In genomic region chr6:34525499-34525924, GRCm38 (mm10) we compare ENCODE assay signal across 25 mouse cellular contexts. TPM values are rescaled to one million over a fixed set of nuclear protein-coding genes. Genes with fewer than 3 reads are reported as not detected.
DNase-seq lines count a peak whose midpoint lies in the region; ATAC-seq and TF ChIP-seq lines count a peak whose summit lies in the region.
"Had no signal": no experiment of that assay in that cellular context is flagged by ENCODE, and none has a peak within 500 bp of the region (broad histone marks: within the 10 kb centered on the region; RNA-seq: fewer than 3 reads in every experiment).

No protein-coding gene starts in this region.

- H3K36me3 ChIP-seq in heart, embryonic 11.5 days (ENCODE audit: control insufficient read depth, insufficient read depth, low read length), result no peaks in the 10 kb centered on the region
- H3K36me3 ChIP-seq in stomach, embryonic 15.5 days, result no peaks in the 10 kb centered on the region
- no peaks in the 10 kb centered on the region for H3K36me3 ChIP-seq in stomach, postnatal 0 days (ENCODE audit: control insufficient read depth, insufficient read depth, low read length)
- no peaks in the 10 kb centered on the region for H3K36me3 ChIP-seq in liver, embryonic 14.5 days (replicated peaks; ENCODE audit: control insufficient read depth, insufficient read depth, low read depth)
- H3K36me3 ChIP-seq: limb, embryonic 12.5 days; midbrain, embryonic 15.5 days; neural tube, embryonic 15.5 days had no signal

- WGBS in heart, embryonic 11.5 days (ENCODE audit: insufficient replicate concordance), result 68% methylated on average over 1 of the region's 1 CpGs
- WGBS in stomach, embryonic 15.5 days, result 83% methylated on average over 1 of the region's 1 CpGs
- WGBS in stomach, postnatal 0 days, result 100% methylated on average over 1 of the region's 1 CpGs
- 40% methylated on average over 1 of the region's 1 CpGs for WGBS in liver, embryonic 14.5 days (ENCODE audit: insufficient replicate concordance)
- WGBS in cerebellum, adult 2 months, result 84% methylated on average over 1 of the region's 1 CpGs

- no peaks in the 10 kb centered on the region for H3K27me3 ChIP-seq in heart, embryonic 11.5 days (ENCODE audit: control insufficient read depth, insufficient read depth, low read length)
- H3K27me3 ChIP-seq in stomach, embryonic 15.5 days (replicated peaks), result no peaks in the 10 kb centered on the region
- H3K27me3 ChIP-seq in stomach, postnatal 0 days (ENCODE audit: control insufficient read depth, insufficient read depth, low read length), result no peaks in the 10 kb centered on the region
- no peaks in the 10 kb centered on the region for H3K27me3 ChIP-seq in liver, embryonic 14.5 days (ENCODE audit: control insufficient read depth, insufficient read depth, low read length)
- no peaks in the 10 kb centered on the region for H3K27me3 ChIP-seq in cerebellum, adult 2 months (ENCODE audit: control insufficient read depth, insufficient read depth, low read length)
- H3K27me3 ChIP-seq: limb, embryonic 12.5 days; midbrain, embryonic 15.5 days; neural tube, embryonic 15.5 days had no signal

- ATAC-seq in heart, embryonic 11.5 days (replicated peaks; ENCODE audit: insufficient number of reproducible peaks, low FRiP score, low TSS enrichment), result peak; percentile 73
- ATAC-seq in stomach, embryonic 15.5 days (ENCODE audit: insufficient read depth, low FRiP score, low read depth), result peak; percentile 23; the same call in 1 of the 2 replicates
- ATAC-seq in stomach, postnatal 0 days (ENCODE audit: low FRiP score, low TSS enrichment), result no peak
- ATAC-seq in liver, embryonic 14.5 days (ENCODE audit: insufficient read depth), result peak; percentile 70
- ATAC-seq: forebrain, embryonic 16.5 days; hindbrain, embryonic 16.5 days; midbrain, embryonic 15.5 days had no signal

- H3K4me1 ChIP-seq in heart, embryonic 11.5 days (ENCODE audit: control insufficient read depth, insufficient read depth, low read length), result peaks cover 5% of the 10 kb centered on the region; the same call in 1 of the 2 replicates
- H3K4me1 ChIP-seq in stomach, embryonic 15.5 days, result 0 out of 2 replicates have a peak, but pooled peaks cover 8% of the 10 kb centered on the region
- 0 out of 2 replicates have a peak, but pooled peaks cover 5% of the 10 kb centered on the region for H3K4me1 ChIP-seq in stomach, postnatal 0 days (replicated peaks; ENCODE audit: control insufficient read depth, insufficient read depth)
- H3K4me1 ChIP-seq in liver, embryonic 14.5 days (replicated peaks; ENCODE audit: control insufficient read depth in 2 of 2, insufficient read depth in 2 of 2, low read length in 1 of 2), result peaks cover 26 to 42% of the 10 kb centered on the region in 2 experiments
- no peaks in the 10 kb centered on the region for H3K4me1 ChIP-seq in cerebellum, adult 2 months (ENCODE audit: control insufficient read depth, insufficient read depth, low read length)
- H3K4me1 ChIP-seq: midbrain, embryonic 15.5 days; neural tube, embryonic 15.5 days had no signal

- H3K4me3 ChIP-seq in heart, embryonic 11.5 days (ENCODE audit: low read depth, low read length), result no peak overlapping the region
- no peak overlapping the region for H3K4me3 ChIP-seq in stomach, embryonic 15.5 days (replicated peaks)
- H3K4me3 ChIP-seq in stomach, postnatal 0 days (ENCODE audit: low read depth, low read length), result no peak overlapping the region
- H3K4me3 ChIP-seq in liver, embryonic 14.5 days (ENCODE audit: insufficient read depth in 1 of 2, low read depth in 2 of 2, low read length in 2 of 2), result no peak overlapping the region
- H3K4me3 ChIP-seq in cerebellum, adult 2 months (replicated peaks; ENCODE audit: insufficient read depth, low read depth, low read length), result no peak overlapping the region
- H3K4me3 ChIP-seq: erythroblast, embryonic 14.5 days; limb, embryonic 12.5 days; midbrain, embryonic 15.5 days; neural tube, embryonic 15.5 days had no signal

- no peak overlapping the region for H3K4me2 ChIP-seq in heart, embryonic 11.5 days
- H3K4me2 ChIP-seq in stomach, embryonic 15.5 days, result no peak overlapping the region
- H3K4me2 ChIP-seq in stomach, postnatal 0 days (replicated peaks; ENCODE audit: low read depth), result no peak overlapping the region
- H3K4me2 ChIP-seq in liver, embryonic 14.5 days (ENCODE audit: low read depth), result peak overlapping the region; percentile 15
- H3K4me2 ChIP-seq: limb, embryonic 12.5 days; lung, embryonic 14.5 days; midbrain, embryonic 15.5 days; neural tube, embryonic 15.5 days had no signal

- H3K9ac ChIP-seq in heart, embryonic 11.5 days (ENCODE audit: low read depth, low read length), result no peak overlapping the region
- no peak overlapping the region for H3K9ac ChIP-seq in stomach, embryonic 15.5 days
- no peak overlapping the region for H3K9ac ChIP-seq in stomach, postnatal 0 days (ENCODE audit: low read length)
- no peak overlapping the region for H3K9ac ChIP-seq in liver, embryonic 14.5 days (replicated peaks)
- H3K9ac ChIP-seq: limb, embryonic 12.5 days; lung, embryonic 14.5 days; midbrain, embryonic 15.5 days; neural tube, embryonic 15.5 days had no signal

- no peaks in the 10 kb centered on the region for H3K9me3 ChIP-seq in heart, embryonic 11.5 days (replicated peaks; ENCODE audit: control insufficient read depth, low read length)
- no peaks in the 10 kb centered on the region for H3K9me3 ChIP-seq in stomach, embryonic 15.5 days
- H3K9me3 ChIP-seq in stomach, postnatal 0 days (ENCODE audit: control insufficient read depth, low read length), result no peaks in the 10 kb centered on the region
- no peaks in the 10 kb centered on the region for H3K9me3 ChIP-seq in liver, embryonic 14.5 days (ENCODE audit: control insufficient read depth, low read length)
- H3K9me3 ChIP-seq: limb, embryonic 12.5 days; midbrain, embryonic 15.5 days; neural tube, embryonic 15.5 days had no signal

- TF ChIP-seq POLR2A in cerebellum, adult 2 months (IDR thresholded peaks at IDR 0.05; ENCODE audit: borderline replicate concordance, insufficient read depth, low read length), result no peak

- peak overlapping the region; percentile 81 for H3K27ac ChIP-seq in heart, embryonic 11.5 days (ENCODE audit: low read depth, low read length)
- H3K27ac ChIP-seq in stomach, embryonic 15.5 days, result no peak overlapping the region
- H3K27ac ChIP-seq in stomach, postnatal 0 days (replicated peaks), result no peak overlapping the region
- H3K27ac ChIP-seq in liver, embryonic 14.5 days, result no peak overlapping the region
- no peak overlapping the region for H3K27ac ChIP-seq in cerebellum, adult 2 months (ENCODE audit: insufficient read depth, low read length)
- H3K27ac ChIP-seq: limb, embryonic 12.5 days; macrophage; midbrain, embryonic 15.5 days; neural tube, embryonic 15.5 days had no signal

- no peak for DNase-seq in heart, postnatal 4 days
- no peak for DNase-seq in stomach, postnatal 0 days (ENCODE audit: low spot score)
- no peak for DNase-seq in liver, embryonic 14.5 days (ENCODE audit: low read depth in 3 of 3, low spot score in 3 of 3)
- DNase-seq in cerebellum, adult 2 months, result no peak
- no peak for DNase-seq in kidney, postnatal 36 days
- DNase-seq in retina, embryonic 14.5 days (ENCODE audit: low spot score), result no peak
- DNase-seq: cerebellum, adult 8-10 months; gastrocnemius, postnatal 25 days; heart, postnatal 36 days; kidney, adult 18-20 months; kidney, postnatal 14 days; layer of hippocampus, adult 9-11 months; lung, embryonic 14.5 days; right cerebral cortex, postnatal 14 days; spleen, adult 18-20 months; thymus, adult 18-20 months had no signal

- TF ChIP-seq CTCF in stomach, postnatal 0 days (IDR thresholded peaks at IDR 0.05; ENCODE audit: low read depth), result no peak
- no peak; the same call in 1 of the 2 replicates for TF ChIP-seq CTCF in liver, embryonic 14.5 days (IDR thresholded peaks at IDR 0.05; ENCODE audit: low read depth)
- no peak for TF ChIP-seq CTCF in cerebellum, adult 2 months (IDR thresholded peaks at IDR 0.05; ENCODE audit: borderline replicate concordance, insufficient read depth, low read depth, low read length)

- no peak for TF ChIP-seq EP300 in stomach, postnatal 0 days (optimal IDR thresholded peaks at IDR 0.05)
- TF ChIP-seq EP300 in liver, embryonic 14.5 days (IDR thresholded peaks at IDR 0.05; ENCODE audit: low read depth), result peak; percentile 66

RNA-seq across cellular contexts. Expression of gene Bpgm, which starts 49.5 kb away (rescaled TPM):
- 57.6 and 58.8 TPM in 2 replicates for polyA plus RNA-seq in heart, embryonic 11.5 days (2014; fragmentation: Nextera tagmentation; extraction: Ambion mirVana)
- 10 to 100 TPM; 45.1 to 88.0 TPM for total RNA-seq in heart, postnatal 4 days (2021)
- polyA plus RNA-seq in stomach, embryonic 15.5 days (2015; fragmentation: Nextera tagmentation; extraction: Ambion mirVana), result 48.0 and 54.6 TPM in 2 replicates
- 25.5 and 30.1 TPM in 2 replicates for polyA plus RNA-seq in stomach, postnatal 0 days (2015; fragmentation: Nextera tagmentation; extraction: Ambion mirVana)
- polyA plus RNA-seq in liver, embryonic 14.5 days (2012; rRNA removed), result 84.9 and 140 TPM in 2 replicates
- polyA plus RNA-seq in liver, embryonic 14.5 days (2014; fragmentation: Nextera tagmentation; extraction: Ambion mirVana), result 136 and 143 TPM in 2 replicates
- 101 and 117 TPM in 2 replicates for polyA plus RNA-seq in cerebellum, adult 2 months (2012; rRNA removed)
